Mouse (Mus musculus): ENCODE data around the gene Myl4.

Gene Myl4

DNA sequence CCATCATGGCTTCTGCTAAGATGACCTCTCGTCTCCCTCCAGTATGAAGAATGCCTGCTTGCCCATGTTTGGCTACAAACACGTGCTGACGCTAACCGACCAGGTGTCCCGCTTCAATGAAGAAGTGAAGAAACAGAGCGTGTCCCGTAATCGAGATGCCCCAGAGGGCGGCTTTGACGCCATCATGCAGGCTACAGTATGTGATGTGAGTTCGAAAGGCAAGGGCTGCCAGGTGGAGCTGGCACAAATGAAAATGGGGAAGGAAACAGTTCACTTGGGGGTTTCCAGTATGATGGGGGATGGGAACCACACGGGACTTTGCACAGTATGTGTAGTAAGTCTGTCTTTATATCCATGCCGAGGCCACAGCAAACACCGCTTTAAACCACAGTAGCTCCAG is 86.5 kb downstream of the Myl4 start:
- no peak for DNase-seq

DNA sequence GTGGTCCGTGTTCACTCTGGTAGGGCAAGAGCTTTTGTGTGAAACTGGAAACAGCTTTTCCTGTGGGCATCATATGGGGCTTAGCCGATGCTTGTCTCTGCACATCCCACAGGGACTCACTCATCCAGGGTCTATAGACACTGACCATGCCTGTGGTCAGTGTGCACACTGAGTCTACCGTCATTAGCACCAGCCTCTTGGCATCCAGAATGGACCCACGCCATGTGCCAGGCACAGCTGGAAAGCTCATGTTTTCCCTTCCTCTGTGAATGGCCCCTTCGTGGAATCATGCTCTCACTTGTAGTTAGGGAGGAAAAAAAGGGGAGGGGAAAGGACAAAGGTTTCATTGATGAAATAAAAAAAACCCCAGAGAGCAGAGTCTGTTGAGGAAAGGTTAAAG is 87.5 kb downstream of the Myl4 start:
- no peak for DNase-seq

DNA sequence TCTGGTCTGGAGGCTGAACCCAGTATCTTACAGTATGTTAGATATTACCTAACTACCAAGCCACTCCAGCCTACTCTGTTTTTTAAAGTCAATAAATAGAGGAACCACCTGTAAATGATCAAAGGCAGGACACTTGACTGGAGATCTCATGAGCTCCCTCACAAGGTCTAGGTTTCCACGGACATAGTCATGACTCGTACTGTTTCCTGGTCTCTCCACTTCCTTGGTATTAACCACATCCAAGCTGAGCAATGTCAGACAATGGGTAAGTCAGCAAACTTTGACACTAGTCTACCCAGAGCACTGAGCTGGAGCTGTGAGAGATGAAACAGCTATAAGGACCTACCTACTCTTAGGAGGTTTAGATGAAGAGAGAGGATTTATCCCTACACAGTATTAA is 88.4 kb downstream of the Myl4 start:
- DNase-seq = no peak

DNA sequence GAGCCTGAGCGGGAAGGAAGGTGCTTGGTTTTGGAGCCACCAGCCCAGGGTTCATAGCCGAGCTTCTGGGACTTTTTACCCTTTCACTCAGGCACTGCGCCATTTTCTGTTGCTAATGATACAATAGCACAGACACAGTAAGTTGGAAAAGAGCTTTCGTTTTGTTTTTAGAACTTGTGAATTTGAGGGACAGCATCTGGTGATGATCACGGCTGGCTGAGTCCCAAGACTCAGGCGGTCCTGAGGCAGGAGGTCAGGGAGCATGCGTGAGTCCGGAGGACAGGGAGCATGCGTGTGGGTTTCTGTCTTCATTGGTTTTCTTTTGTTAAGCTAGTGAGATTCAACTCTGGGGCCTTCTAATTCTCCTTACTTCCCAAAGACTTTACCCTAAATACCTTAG is 89.2 kb downstream of the Myl4 start:
- DNase-seq = no peak

DNA sequence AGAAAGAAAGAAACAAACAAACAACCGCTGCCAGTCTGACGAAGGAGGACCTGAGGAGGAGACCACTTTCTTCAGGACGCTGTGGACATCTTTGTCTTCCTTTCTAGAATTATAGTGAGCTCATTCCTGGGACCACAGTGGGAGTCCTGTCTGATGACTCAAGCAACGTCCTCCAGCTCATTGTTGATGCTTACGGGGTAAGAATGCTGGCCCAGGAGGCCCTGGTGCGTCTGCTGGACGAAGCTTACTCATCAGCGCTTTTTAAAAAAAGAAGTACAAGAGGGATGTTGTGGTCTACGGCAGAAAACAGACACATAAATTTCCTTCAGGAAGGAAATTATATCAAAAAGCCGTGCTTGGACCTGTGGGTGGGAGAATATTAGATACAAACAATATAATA is 90.4 kb downstream of the Myl4 start:
- DNase-seq = no peak

DNA sequence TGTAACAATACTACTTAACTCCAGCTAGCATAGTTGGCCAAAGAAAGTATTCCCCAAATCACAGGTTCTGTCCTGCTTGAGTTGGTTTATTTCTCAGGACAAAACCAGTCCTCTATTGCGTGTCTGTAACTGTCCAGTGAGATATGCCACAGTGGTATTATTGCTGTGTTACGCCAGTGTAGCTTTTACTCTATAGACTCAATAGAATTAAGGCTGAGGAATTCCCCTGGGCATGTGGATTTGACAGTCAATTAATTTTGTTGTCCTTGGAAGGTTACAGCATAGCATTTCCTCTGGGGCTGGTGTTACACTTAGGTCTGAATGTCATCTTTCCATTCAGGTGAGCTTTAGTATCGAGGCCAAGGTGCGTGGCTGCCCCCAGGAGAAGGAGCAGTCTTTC is 92.8 kb downstream of the Myl4 start:
- DNase-seq = no peak
